Mouse (Mus musculus) stomach, postnatal 0 days (tissue): ENCODE results near the gene Pygo1.

Experiments used
- CTCF ChIP-seq: IDR thresholded peaks from 2 replicates; pipeline ENCODE4 v1.5.1; 2016; ENCODE audit warnings: antibody characterized with exemption, low read depth, mild to moderate bottlenecking, moderate library complexity
- EP300 ChIP-seq: optimal IDR thresholded peaks from 2 replicates; pipeline ENCODE3; 2016; ENCODE audit warnings: antibody characterized with exemption

GRCm38 (mm10) chr9:72878656-72879055, 46.8 kb upstream of the Pygo1 start:
- TF ChIP-seq CTCF (no peak), EP300 (no peak)
